Mouse (Mus musculus): ENCODE measurements around the gene Il20. TPM values are rescaled to one million over a fixed set of nuclear protein-coding genes. Genes with fewer than 3 reads are reported as not detected.

Il20 gene
- polyA plus RNA-seq, 1 experiment from 2014 or later = not detected

GRCm38 (mm10) chr1:130857456-130857855 lies 53.8 kb downstream of the Il20 start:
- no peak overlapping the region for H3K27ac ChIP-seq
- WGBS = 75% methylated on average over 4 of the region's 4 CpGs
- H3K9ac ChIP-seq = no peak overlapping the region
- no peaks in the 10 kb centered on the region for H3K9me3 ChIP-seq
- no peaks in the 10 kb centered on the region for H3K27me3 ChIP-seq (replicated peaks)
- no peak overlapping the region for H3K4me2 ChIP-seq (replicated peaks)
- peaks cover 3% of the 10 kb centered on the region; the same call in 1 of the 2 replicates for H3K4me1 ChIP-seq (replicated peaks)
- no peak overlapping the region for H3K4me3 ChIP-seq (replicated peaks)
- no peak for ATAC-seq
- H3K36me3 ChIP-seq = no peaks in the 10 kb centered on the region

Other genes with a start within 250 kb of the Il20 start
- 2.4 and 2.6 TPM in 2 replicates for gene C4bp, start 249.8 kb downstream of the Il20 start, polyA plus RNA-seq (2015; fragmentation: Nextera tagmentation; extraction: Ambion mirVana)
- gene Gm29427, start 195.7 kb downstream of the Il20 start, polyA plus RNA-seq (2015; fragmentation: Nextera tagmentation; extraction: Ambion mirVana) = not detected in 2 replicates
- gene Yod1, start 194.1 kb downstream of the Il20 start, polyA plus RNA-seq (2015; fragmentation: Nextera tagmentation; extraction: Ambion mirVana) = 10.2 and 10.5 TPM in 2 replicates
- 10.8 and 11.2 TPM in 2 replicates for gene Pfkfb2, start 182.2 kb downstream of the Il20 start, polyA plus RNA-seq (2015; fragmentation: Nextera tagmentation; extraction: Ambion mirVana)
- 58.1 and 62.2 TPM in 2 replicates for gene AA986860, start 179.5 kb downstream of the Il20 start, polyA plus RNA-seq (2015; fragmentation: Nextera tagmentation; extraction: Ambion mirVana)
- 0.18 and 0.21 TPM in 2 replicates for gene Fcamr, start 110.5 kb downstream of the Il20 start, polyA plus RNA-seq (2015; fragmentation: Nextera tagmentation; extraction: Ambion mirVana)
- gene Pigr, start 84.8 kb downstream of the Il20 start, polyA plus RNA-seq (2015; fragmentation: Nextera tagmentation; extraction: Ambion mirVana) = 0.96 and 2.5 TPM in 2 replicates
- gene Fcmr, start 45.8 kb downstream of the Il20 start, polyA plus RNA-seq (2015; fragmentation: Nextera tagmentation; extraction: Ambion mirVana) = 2.8 and 5.7 TPM in 2 replicates
- gene Il24, start 24.0 kb downstream of the Il20 start, polyA plus RNA-seq (2015; fragmentation: Nextera tagmentation; extraction: Ambion mirVana) = not detected in 2 replicates
- 0.20 and 0.33 TPM in 2 replicates for gene Il19, start 28.7 kb upstream of the Il20 start, polyA plus RNA-seq (2015; fragmentation: Nextera tagmentation; extraction: Ambion mirVana)
- not detected in 2 replicates for gene Il10, start 108.4 kb upstream of the Il20 start, polyA plus RNA-seq (2015; fragmentation: Nextera tagmentation; extraction: Ambion mirVana)
- 42.6 and 44.5 TPM in 2 replicates for gene Mapkapk2, start 186.4 kb upstream of the Il20 start, polyA plus RNA-seq (2015; fragmentation: Nextera tagmentation; extraction: Ambion mirVana)
- gene Dyrk3, start 226.9 kb upstream of the Il20 start, polyA plus RNA-seq (2015; fragmentation: Nextera tagmentation; extraction: Ambion mirVana) = 3.5 and 4.1 TPM in 2 replicates
- 53.0 and 55.1 TPM in 2 replicates for gene Eif2d, start 241.7 kb upstream of the Il20 start, polyA plus RNA-seq (2015; fragmentation: Nextera tagmentation; extraction: Ambion mirVana)